8 mouse cellular contexts compared by ENCODE assay signal in the genomic region with DNA sequence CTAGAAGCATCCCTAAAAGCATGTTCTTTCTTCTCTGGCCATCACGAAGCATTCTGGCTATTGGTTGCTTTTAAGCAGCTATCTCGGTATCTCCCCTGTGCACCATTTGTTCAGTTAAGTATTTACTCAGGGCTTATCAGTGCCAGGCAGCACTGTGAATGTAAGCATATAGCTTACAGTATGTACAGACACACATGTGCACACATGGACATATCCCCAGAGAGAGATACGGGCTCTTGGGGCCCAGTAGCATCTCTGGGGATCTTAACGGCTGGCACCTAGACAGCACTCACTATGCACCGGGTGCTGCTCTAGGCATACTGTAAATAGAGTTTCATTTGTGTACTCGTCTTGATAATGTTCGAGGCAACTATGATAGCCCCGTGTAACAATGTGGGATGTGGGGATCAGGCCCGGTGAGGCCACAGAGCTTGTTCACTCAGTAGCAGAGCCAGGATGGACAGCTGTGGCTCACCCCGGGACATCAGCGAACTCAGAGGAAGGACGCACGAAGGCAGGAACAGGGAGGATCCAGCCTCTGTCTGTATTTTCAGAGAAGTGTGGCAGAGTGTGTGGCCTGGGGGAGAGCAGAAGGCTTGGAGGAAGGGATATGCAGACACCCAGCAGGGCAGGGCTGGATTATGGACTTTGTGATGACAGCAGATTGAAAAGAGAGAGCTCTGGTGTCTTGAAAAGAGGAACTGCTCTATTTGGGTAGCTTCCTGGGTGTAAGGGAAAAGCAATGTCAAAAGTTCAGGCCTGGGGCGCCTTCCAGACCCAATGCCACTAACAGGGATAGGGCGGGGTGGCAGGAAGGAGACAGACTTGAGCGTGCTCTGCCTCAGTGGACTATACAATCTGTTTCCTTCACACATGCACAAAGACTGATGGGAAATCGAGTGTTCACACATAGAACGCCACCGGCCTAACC. TPM values are rescaled to one million over a fixed set of nuclear protein-coding genes. Genes with fewer than 3 reads are reported as not detected.
DNase-seq lines count a peak whose midpoint lies in the region; ATAC-seq lines count a peak whose summit lies in the region.

No protein-coding gene starts in this region.

- peaks cover 97% of the 10 kb centered on the region for H3K36me3 ChIP-seq in megakaryocyte, embryonic 14.5 days (replicated peaks; ENCODE audit: low read length)

- peak; percentile 40 to 47; a peak in 3 of 4 replicates for ATAC-seq in hematopoietic stem cell, adult 5-6 weeks (replicated peaks in 1 of 2; ENCODE audit: insufficient read depth in 1 of 2, low FRiP score in 2 of 2, low TSS enrichment in 1 of 2, low read depth in 1 of 2, poor library complexity in 2 of 2, severe bottlenecking in 2 of 2)

- DNase-seq in B cell, adult 2 months = peak; percentile 74 to 75
- DNase-seq in R1 (ENCODE audit: low read depth, low spot score) = peak; percentile 42
- DNase-seq in right cerebral cortex, postnatal 14 days = no peak
- no peak for DNase-seq in adipocyte (ENCODE audit: low spot score)
- no peak for DNase-seq in layer of hippocampus, adult 9-11 months
- DNase-seq in frontal cortex, adult 2 months (ENCODE audit: extremely low spot score in 1 of 2, low spot score in 1 of 2) = no peak

- H3K4me1 ChIP-seq in megakaryocyte, embryonic 14.5 days = peaks cover 96% of the 10 kb centered on the region

- peak overlapping the region; percentile 85 for H3K4me3 ChIP-seq in megakaryocyte, embryonic 14.5 days (replicated peaks)

- H3K27me3 ChIP-seq in megakaryocyte, embryonic 14.5 days (replicated peaks) = no peaks in the 10 kb centered on the region

- no peaks in the 10 kb centered on the region for H3K9me3 ChIP-seq in megakaryocyte, embryonic 14.5 days

RNA-seq across cellular contexts. Expression of gene Lyve1, which starts 57.6 kb away (rescaled TPM):
- total RNA-seq in hematopoietic stem cell, adult 5-6 weeks (2017) = 0.31 TPM in 1 of 2 replicates, not detected in the other
- polyA plus RNA-seq in megakaryocyte, embryonic 14.5 days (2012; ENCODE audit: insufficient read depth, low replicate concordance) = 1.7 TPM in 1 of 2 replicates, not detected in the other
- polyA plus RNA-seq in frontal cortex, adult 2 months (2012; rRNA removed) = 0.38 and 1.1 TPM in 2 replicates

Comparison
In these comparisons a context has a peak if more than half of its experiments do, and no peak if none do; other contexts are left out.
1. DNase-seq: peak in B cell, adult 2 months (2 of 2) and R1 (single experiment); none in right cerebral cortex, postnatal 14 days (single experiment), adipocyte (single experiment), layer of hippocampus, adult 9-11 months (single experiment) and frontal cortex, adult 2 months (0 of 2).